Mouse (Mus musculus): ENCODE results near the gene Ndufs3. TPM values are rescaled to one million over a fixed set of nuclear protein-coding genes. Genes with fewer than 3 reads are reported as not detected.

Ndufs3 gene
- polyA plus RNA-seq, 2 experiments = 155 to 219 TPM

DNA sequence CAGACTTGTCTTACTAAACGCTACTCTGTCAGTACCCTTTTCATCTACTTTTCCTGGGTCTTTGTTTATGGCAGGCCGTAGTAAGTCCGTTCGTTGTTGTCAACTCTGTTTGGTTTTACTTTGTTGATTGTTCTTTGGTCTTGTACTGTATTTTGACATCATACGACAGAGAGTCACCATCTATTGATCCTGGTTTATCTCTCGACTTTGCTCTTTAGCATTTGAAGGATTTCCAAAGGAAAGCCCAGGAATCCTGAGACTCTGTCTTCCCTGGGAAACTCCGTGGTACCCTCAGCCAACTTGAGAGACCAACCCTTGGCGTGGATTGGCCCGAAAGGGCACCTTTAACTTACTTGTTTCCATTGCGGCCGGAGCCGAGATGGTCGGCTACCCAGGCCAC is 23.9 kb upstream of the Ndufs3 start:
- H3K4me1 ChIP-seq (ENCODE audit: control insufficient read depth, insufficient read depth, low read length) = no peaks in the 10 kb centered on the region
- no peak overlapping the region for H3K9ac ChIP-seq (ENCODE audit: low read depth, low read length, severe bottlenecking)
- no peaks in the 10 kb centered on the region for H3K27me3 ChIP-seq (ENCODE audit: control insufficient read depth, insufficient read depth, low read length)
- H3K27ac ChIP-seq (replicated peaks; ENCODE audit: low read depth, low read length) = no peak overlapping the region
- WGBS = 88% methylated on average over 13 of the region's 13 CpGs
- no peak overlapping the region for H3K4me2 ChIP-seq (replicated peaks; ENCODE audit: low read depth, low read length, severe bottlenecking)
- no peak for DNase-seq (ENCODE audit: low spot score)
- no peaks in the 10 kb centered on the region for H3K36me3 ChIP-seq (ENCODE audit: control insufficient read depth, insufficient read depth, low read length)
- no peak for ATAC-seq (ENCODE audit: low FRiP score, low read depth)
- no peak for TF ChIP-seq POLR2A (IDR thresholded peaks at IDR 0.05; ENCODE audit: borderline replicate concordance, extremely low read depth, insufficient read depth, insufficient read length)
- no peaks in the 10 kb centered on the region for H3K9me3 ChIP-seq (ENCODE audit: control insufficient read depth, low read length)
- H3K4me3 ChIP-seq (replicated peaks; ENCODE audit: low read length) = no peak overlapping the region

DNA sequence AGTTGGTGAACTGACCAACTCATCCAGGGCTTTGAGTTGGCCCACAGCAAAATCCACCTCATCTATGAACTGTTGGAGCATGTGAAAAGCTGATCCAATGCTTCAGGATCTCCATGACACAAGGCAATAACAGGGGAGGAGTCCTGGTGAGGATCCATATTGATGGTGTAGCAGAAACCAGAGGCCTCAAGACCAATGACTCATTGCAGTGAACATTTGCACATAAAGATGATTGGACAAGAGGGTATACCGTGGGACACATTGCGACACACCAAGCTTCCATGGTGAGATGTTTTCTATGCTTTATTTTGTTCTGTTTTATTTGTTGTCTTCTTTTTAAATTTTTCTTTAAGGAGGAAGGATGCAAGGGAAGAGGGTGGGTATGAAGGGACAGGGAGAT is 18.0 kb upstream of the Ndufs3 start:
- 92% methylated on average over 2 of the region's 2 CpGs for WGBS
- no peak overlapping the region for H3K4me3 ChIP-seq (replicated peaks; ENCODE audit: low read length)
- H3K4me1 ChIP-seq (ENCODE audit: control insufficient read depth, insufficient read depth, low read length) = peaks cover 4% of the 10 kb centered on the region
- DNase-seq (ENCODE audit: low spot score) (no peak), ATAC-seq (ENCODE audit: low FRiP score, low read depth) (no peak)
- H3K9ac ChIP-seq (ENCODE audit: low read depth, low read length, severe bottlenecking) = no peak overlapping the region
- no peaks in the 10 kb centered on the region for H3K9me3 ChIP-seq (ENCODE audit: control insufficient read depth, low read length)
- TF ChIP-seq POLR2A (IDR thresholded peaks at IDR 0.05; ENCODE audit: borderline replicate concordance, extremely low read depth, insufficient read depth, insufficient read length) = no peak
- no peaks in the 10 kb centered on the region for H3K36me3 ChIP-seq (ENCODE audit: control insufficient read depth, insufficient read depth, low read length)
- no peak overlapping the region for H3K4me2 ChIP-seq (replicated peaks; ENCODE audit: low read depth, low read length, severe bottlenecking)
- no peak overlapping the region for H3K27ac ChIP-seq (replicated peaks; ENCODE audit: low read depth, low read length)
- no peaks in the 10 kb centered on the region for H3K27me3 ChIP-seq (ENCODE audit: control insufficient read depth, insufficient read depth, low read length)

DNA sequence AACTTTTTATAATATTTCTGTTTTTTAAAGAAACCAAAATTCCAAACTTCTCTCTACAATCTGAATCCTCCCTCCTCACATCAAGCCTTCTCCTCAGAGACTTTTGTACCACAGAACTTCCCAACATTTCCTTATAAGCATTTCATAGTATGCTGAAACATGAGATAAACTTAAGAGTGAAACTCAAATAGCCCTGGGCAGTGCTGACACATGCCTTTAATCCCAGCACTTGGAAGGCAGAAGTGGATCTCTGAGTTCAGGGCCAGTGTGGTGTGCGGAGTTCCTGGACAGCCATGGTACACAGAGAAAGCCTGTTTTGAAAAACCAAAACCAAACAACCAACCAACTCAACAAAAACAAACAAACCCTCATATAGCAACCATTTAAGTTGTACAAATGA is 16.6 kb upstream of the Ndufs3 start:
- Histone ChIP-seq H3K27me3 (ENCODE audit: control insufficient read depth, insufficient read depth, low read length) (no peaks in the 10 kb centered on the region), H3K36me3 (ENCODE audit: control insufficient read depth, insufficient read depth, low read length) (no peaks in the 10 kb centered on the region), H3K9me3 (ENCODE audit: control insufficient read depth, low read length) (no peaks in the 10 kb centered on the region), H3K4me3 (replicated peaks; ENCODE audit: low read length) (no peak overlapping the region), H3K27ac (replicated peaks; ENCODE audit: low read depth, low read length) (no peak overlapping the region), H3K4me2 (replicated peaks; ENCODE audit: low read depth, low read length, severe bottlenecking) (no peak overlapping the region), H3K9ac (ENCODE audit: low read depth, low read length, severe bottlenecking) (no peak overlapping the region), H3K4me1 (ENCODE audit: control insufficient read depth, insufficient read depth, low read length) (peaks cover 11% of the 10 kb centered on the region)
- TF ChIP-seq POLR2A (IDR thresholded peaks at IDR 0.05; ENCODE audit: borderline replicate concordance, extremely low read depth, insufficient read depth, insufficient read length) = no peak
- DNase-seq (ENCODE audit: low spot score) (no peak), ATAC-seq (ENCODE audit: low FRiP score, low read depth) (no peak)
- WGBS = 94% methylated on average over 1 of the region's 1 CpGs

DNA sequence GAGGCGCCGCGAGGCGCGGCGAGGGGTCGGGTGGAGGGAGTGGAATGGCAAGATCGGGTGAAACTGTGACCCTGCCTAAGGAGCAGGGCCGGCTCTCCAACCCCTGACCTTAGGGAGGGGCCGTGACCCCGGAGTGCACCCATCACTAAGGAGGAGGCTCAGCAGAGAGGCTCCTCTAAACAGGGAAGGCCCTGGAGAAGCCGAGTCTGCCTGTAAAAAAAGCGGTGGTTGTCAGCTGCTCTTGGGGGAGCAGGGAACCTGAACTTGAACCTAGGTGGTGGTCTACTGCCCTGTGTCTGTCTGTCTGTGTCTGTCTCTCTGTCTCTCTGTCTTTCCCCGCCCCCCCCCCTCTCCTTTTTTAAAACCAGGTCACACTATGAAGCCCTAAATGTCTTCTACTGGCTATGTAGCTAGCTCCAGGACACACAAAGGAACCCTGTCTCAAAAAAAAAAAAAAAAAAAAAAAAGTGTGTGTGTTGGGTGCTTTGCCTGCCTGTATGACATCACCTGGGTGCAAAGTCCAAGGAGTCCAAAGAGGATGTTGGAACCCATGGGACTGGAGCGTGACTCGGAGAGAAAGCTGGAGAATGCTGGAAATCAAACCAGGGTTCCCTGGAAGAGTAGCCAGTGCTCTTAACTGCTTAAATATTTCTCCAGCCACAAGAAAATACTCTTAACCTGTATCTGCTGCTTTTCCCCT is 13.5 kb upstream of the Ndufs3 start:
- Histone ChIP-seq H3K27ac (replicated peaks; ENCODE audit: low read depth, low read length) (peak overlapping the region; percentile 97), H3K9me3 (ENCODE audit: control insufficient read depth, low read length) (no peaks in the 10 kb centered on the region), H3K4me3 (replicated peaks; ENCODE audit: low read length) (peak overlapping the region; percentile 68), H3K27me3 (ENCODE audit: control insufficient read depth, insufficient read depth, low read length) (no peaks in the 10 kb centered on the region), H3K36me3 (ENCODE audit: control insufficient read depth, insufficient read depth, low read length) (peaks cover 16% of the 10 kb centered on the region), H3K4me2 (replicated peaks; ENCODE audit: low read depth, low read length, severe bottlenecking) (peak overlapping the region; percentile 88), H3K9ac (ENCODE audit: low read depth, low read length, severe bottlenecking) (peak overlapping the region; percentile 99), H3K4me1 (ENCODE audit: control insufficient read depth, insufficient read depth, low read length) (peaks cover 15% of the 10 kb centered on the region)
- no peak for TF ChIP-seq POLR2A (IDR thresholded peaks at IDR 0.05; ENCODE audit: borderline replicate concordance, extremely low read depth, insufficient read depth, insufficient read length)
- 10% methylated on average over 16 of the region's 16 CpGs for WGBS
- ATAC-seq (ENCODE audit: low FRiP score, low read depth) = no peak
- DNase-seq (ENCODE audit: low spot score) = peak; percentile 38

DNA sequence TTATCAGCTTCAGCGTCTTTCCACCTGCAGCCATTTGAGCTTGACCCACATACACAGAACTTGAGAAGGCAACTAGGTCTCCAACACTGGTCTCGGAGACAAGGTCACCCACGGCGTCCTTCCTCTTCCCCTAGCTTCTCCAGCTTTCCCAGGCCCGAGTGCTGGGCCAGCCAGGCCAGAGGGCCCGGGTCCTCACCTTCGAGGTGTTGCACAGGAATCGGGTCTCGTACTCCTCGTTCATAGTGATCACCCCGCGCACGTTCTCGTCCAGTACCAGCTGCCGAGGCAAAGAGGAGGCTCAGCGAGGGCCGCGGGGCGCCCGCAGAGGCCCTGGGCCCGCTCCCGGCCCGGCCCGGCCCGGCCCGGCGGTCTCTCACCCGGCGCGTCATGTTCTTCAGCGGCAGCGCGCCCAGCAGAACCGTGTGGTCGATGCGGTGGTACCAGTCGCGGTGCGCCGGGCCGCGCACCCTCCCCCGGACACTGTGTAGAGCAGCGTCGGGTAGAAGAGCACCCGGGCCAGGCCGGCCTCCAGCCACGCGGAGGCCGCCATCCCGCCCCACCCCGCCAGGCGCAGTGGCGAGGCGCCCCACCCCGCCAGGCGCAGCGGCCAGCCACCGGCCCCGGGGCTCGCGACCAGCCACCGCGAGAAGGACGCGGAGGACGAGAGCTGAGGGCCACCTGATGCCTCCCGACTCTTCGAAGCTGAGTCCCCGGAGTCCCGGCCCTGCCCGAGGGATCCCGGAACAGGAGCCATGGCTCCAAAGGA is 12.8 kb upstream of the Ndufs3 start:
- ATAC-seq (ENCODE audit: low FRiP score, low read depth) = peak; percentile 86
- Histone ChIP-seq H3K9ac (ENCODE audit: low read depth, low read length, severe bottlenecking) (peak overlapping the region; percentile 99), H3K4me3 (replicated peaks; ENCODE audit: low read length) (peak overlapping the region; percentile 68), H3K9me3 (ENCODE audit: control insufficient read depth, low read length) (no peaks in the 10 kb centered on the region), H3K4me1 (ENCODE audit: control insufficient read depth, insufficient read depth, low read length) (peaks cover 15% of the 10 kb centered on the region), H3K4me2 (replicated peaks; ENCODE audit: low read depth, low read length, severe bottlenecking) (peak overlapping the region; percentile 88), H3K27ac (replicated peaks; ENCODE audit: low read depth, low read length) (peak overlapping the region; percentile 97), H3K27me3 (ENCODE audit: control insufficient read depth, insufficient read depth, low read length) (no peaks in the 10 kb centered on the region), H3K36me3 (ENCODE audit: control insufficient read depth, insufficient read depth, low read length) (peaks cover 23% of the 10 kb centered on the region)
- DNase-seq (ENCODE audit: low spot score) = peak; percentile 20
- TF ChIP-seq POLR2A (IDR thresholded peaks at IDR 0.05; ENCODE audit: borderline replicate concordance, extremely low read depth, insufficient read depth, insufficient read length) = 0 out of 2 replicates have a peak, but pooled peaks have one; percentile 34
- WGBS = under 1% methylated on average over 53 of the region's 73 CpGs
